Mouse (Mus musculus) forebrain, embryonic 13.5 days (tissue): ENCODE measurements around the gene Fbxo22. TPM values are rescaled to one million over a fixed set of nuclear protein-coding genes. Genes with fewer than 3 reads are reported as not detected.

ENCODE experiments used
- ATAC-seq: fragments of 200-750 bp; cut with Nextera tagmentation; 2 replicates; pipeline ENCODE4 v1.8.0; 2017
- H3K27ac ChIP-seq: fragments of 300-500 bp; sonication (generic); 2 replicates; pipeline ENCODE4 v1.5.1; 2015; ENCODE audit warnings: inconsistent platforms, mild to moderate bottlenecking, moderate library complexity
- H3K27me3 ChIP-seq: fragments of 300-500 bp; sonication (generic); 2 replicates; pipeline ENCODE4 v1.6.1; 2015; ENCODE audit warnings: mild to moderate bottlenecking, inconsistent platforms
- H3K36me3 ChIP-seq: fragments of 300-500 bp; sonication (generic); 2 replicates; pipeline ENCODE4 v1.6.1; 2015; ENCODE audit warnings: mild to moderate bottlenecking, inconsistent platforms; ENCODE audit not compliant: poor library complexity, severe bottlenecking
- H3K4me1 ChIP-seq: fragments of 300-500 bp; sonication (generic); 2 replicates; pipeline ENCODE4 v1.6.1; 2015; ENCODE audit warnings: inconsistent platforms
- H3K4me2 ChIP-seq: fragments of 300-500 bp; sonication (generic); 2 replicates; pipeline ENCODE4 v1.6.1; 2015; ENCODE audit warnings: inconsistent platforms, mild to moderate bottlenecking, moderate library complexity
- H3K4me3 ChIP-seq: fragments of 300-500 bp; sonication (generic); 2 replicates; pipeline ENCODE4 v1.5.1; 2015; ENCODE audit warnings: mild to moderate bottlenecking, inconsistent platforms
- H3K9ac ChIP-seq: fragments of 300-500 bp; sonication (generic); 2 replicates; pipeline ENCODE4 v1.6.1; 2015; ENCODE audit warnings: mild to moderate bottlenecking, inconsistent platforms
- H3K9me3 ChIP-seq: fragments of 300-500 bp; sonication (generic); replicated peaks from 2 replicates; pipeline ENCODE4 v1.6.1; 2016; ENCODE audit warnings: inconsistent platforms
- WGBS: fragments of 180-500 bp; shearing (Covaris S2); methylation state at CpG from one replicate; pipeline ENCODE4 v1.1.7; 2015; 5-methylcytosine and 5-hydroxymethylcytosine counted together
- polyA plus RNA-seq: library from polyadenylated mRNA; unstranded; fragments of >200 nt; fragmentation: Nextera tagmentation; extraction: Ambion mirVana; gene quantifications from 2 replicates; pipeline ENCODE4 v1.2.1, GENCODE M21; 2015

The Fbxo22 gene
- 86.9 and 90.2 TPM in 2 replicates for polyA plus RNA-seq

GRCm38 (mm10) chr9:55208790-55209481, at the start of gene Fbxo22:
TSS of gene Fbxo22 (plus strand) at chr9:55208925.
- no peaks in the 10 kb centered on the region for H3K9me3 ChIP-seq
- H3K4me1 ChIP-seq = peaks cover 28% of the 10 kb centered on the region
- H3K4me2 ChIP-seq = peak within 1 kb of the TSS; percentile 86
- peak within 1 kb of the TSS; percentile 82 for H3K4me3 ChIP-seq
- peak; percentile 100 for ATAC-seq
- WGBS = under 1% methylated on average over 65 of the region's 65 CpGs
- peak within 1 kb of the TSS; percentile 91 for H3K9ac ChIP-seq
- H3K27me3 ChIP-seq = no peaks in the 10 kb centered on the region
- H3K27ac ChIP-seq = peak within 1 kb of the TSS; percentile 85
- H3K36me3 ChIP-seq = peaks cover 16% of the 10 kb centered on the region

GRCm38 (mm10) chr9:55170655-55171412, 37.9 kb upstream of the Fbxo22 start:
- Histone ChIP-seq H3K4me3 (no peak overlapping the region), H3K27ac (no peak overlapping the region), H3K9me3 (no peaks in the 10 kb centered on the region), H3K4me1 (no peaks in the 10 kb centered on the region), H3K36me3 (no peaks in the 10 kb centered on the region; the same call in 1 of the 2 replicates), H3K27me3 (no peaks in the 10 kb centered on the region), H3K9ac (no peak overlapping the region), H3K4me2 (no peak overlapping the region)
- 85% methylated on average over 7 of the region's 7 CpGs for WGBS
- no peak for ATAC-seq

- 91% methylated on average over 1 of the region's 1 CpGs for WGBS
- Histone ChIP-seq H3K36me3 (peaks cover 4% of the 10 kb centered on the region), H3K4me1 (no peaks in the 10 kb centered on the region), H3K9ac (no peak overlapping the region), H3K27ac (no peak overlapping the region), H3K9me3 (no peaks in the 10 kb centered on the region), H3K4me2 (no peak overlapping the region), H3K4me3 (no peak overlapping the region), H3K27me3 (no peaks in the 10 kb centered on the region)
- no peak for ATAC-seq
Measured at GRCm38 (mm10) chr9:55172195-55172685, 36.5 kb upstream of the Fbxo22 start.

GRCm38 (mm10) chr9:55174235-55174634, 34.5 kb upstream of the Fbxo22 start:
- Histone ChIP-seq H3K9me3 (no peaks in the 10 kb centered on the region), H3K4me1 (no peaks in the 10 kb centered on the region), H3K9ac (no peak overlapping the region), H3K27ac (no peak overlapping the region), H3K4me3 (no peak overlapping the region), H3K36me3 (peaks cover 4% of the 10 kb centered on the region), H3K27me3 (no peaks in the 10 kb centered on the region), H3K4me2 (no peak overlapping the region)
- WGBS = 44% methylated on average over 2 of the region's 2 CpGs
- ATAC-seq = no peak

GRCm38 (mm10) chr9:55195876-55196275, 12.8 kb upstream of the Fbxo22 start:
- H3K9me3 ChIP-seq = no peaks in the 10 kb centered on the region
- no peaks in the 10 kb centered on the region for H3K4me1 ChIP-seq
- no peak overlapping the region for H3K4me3 ChIP-seq
- H3K9ac ChIP-seq = no peak overlapping the region
- no peak for ATAC-seq
- H3K4me2 ChIP-seq = no peak overlapping the region
- H3K27me3 ChIP-seq = no peaks in the 10 kb centered on the region
- whole genome bisulfite sequencing = 88% methylated on average over 3 of the region's 3 CpGs
- H3K27ac ChIP-seq = no peak overlapping the region
- peaks cover 22% of the 10 kb centered on the region for H3K36me3 ChIP-seq

- Histone ChIP-seq H3K27ac (no peak overlapping the region), H3K9ac (no peak overlapping the region), H3K36me3 (peaks cover 16% of the 10 kb centered on the region), H3K27me3 (no peaks in the 10 kb centered on the region), H3K4me1 (no peaks in the 10 kb centered on the region), H3K4me3 (no peak overlapping the region), H3K9me3 (no peaks in the 10 kb centered on the region), H3K4me2 (no peak overlapping the region)
- no peak for ATAC-seq
- 100% methylated on average over 1 of the region's 1 CpGs for WGBS
Measured at GRCm38 (mm10) chr9:55198260-55198659, 10.5 kb upstream of the Fbxo22 start.

- Histone ChIP-seq H3K9ac (no peak overlapping the region), H3K9me3 (no peaks in the 10 kb centered on the region), H3K4me2 (no peak overlapping the region), H3K4me1 (no peaks in the 10 kb centered on the region), H3K4me3 (no peak overlapping the region), H3K27ac (no peak overlapping the region), H3K36me3 (peaks cover 16% of the 10 kb centered on the region), H3K27me3 (no peaks in the 10 kb centered on the region)
- ATAC-seq = no peak
- 65% methylated on average over 2 of the region's 2 CpGs for WGBS
Measured at GRCm38 (mm10) chr9:55199348-55199747, 9.4 kb upstream of the Fbxo22 start.

GRCm38 (mm10) chr9:55208458-55208789, 301 bp upstream of the Fbxo22 start:
- ATAC-seq = peak; percentile 48
- Histone ChIP-seq H3K9ac (peak overlapping the region; percentile 91), H3K4me3 (peak overlapping the region; percentile 82), H3K36me3 (peaks cover 12% of the 10 kb centered on the region), H3K9me3 (no peaks in the 10 kb centered on the region), H3K4me1 (peaks cover 28% of the 10 kb centered on the region), H3K4me2 (peak overlapping the region; percentile 86), H3K27me3 (no peaks in the 10 kb centered on the region), H3K27ac (peak overlapping the region; percentile 85)
- WGBS = 0% methylated on average over 2 of the region's 2 CpGs

- H3K4me1 ChIP-seq = peaks cover 28% of the 10 kb centered on the region
- H3K36me3 ChIP-seq = peaks cover 37% of the 10 kb centered on the region
- 89% methylated on average over 4 of the region's 4 CpGs for WGBS
- no peak overlapping the region for H3K9ac ChIP-seq
- no peaks in the 10 kb centered on the region for H3K27me3 ChIP-seq
- no peak overlapping the region for H3K4me3 ChIP-seq
- H3K4me2 ChIP-seq = no peak overlapping the region
- no peak overlapping the region for H3K27ac ChIP-seq
- H3K9me3 ChIP-seq = no peaks in the 10 kb centered on the region
- ATAC-seq = no peak
Measured at GRCm38 (mm10) chr9:55211611-55212010, 2.9 kb downstream of the Fbxo22 start.

- Histone ChIP-seq H3K4me1 (peaks cover 22% of the 10 kb centered on the region), H3K4me3 (no peak overlapping the region), H3K36me3 (peaks cover 55% of the 10 kb centered on the region), H3K27ac (no peak overlapping the region), H3K27me3 (no peaks in the 10 kb centered on the region), H3K9me3 (no peaks in the 10 kb centered on the region), H3K9ac (no peak overlapping the region), H3K4me2 (no peak overlapping the region)
- 92% methylated on average over 1 of the region's 1 CpGs for WGBS
- no peak for ATAC-seq
Measured at GRCm38 (mm10) chr9:55213396-55213795, 4.7 kb downstream of the Fbxo22 start.

GRCm38 (mm10) chr9:55215056-55215455, 6.3 kb downstream of the Fbxo22 start:
- 84% methylated on average over 3 of the region's 3 CpGs for WGBS
- peaks cover 70% of the 10 kb centered on the region for H3K36me3 ChIP-seq
- ATAC-seq = no peak

GRCm38 (mm10) chr9:55215648-55216047, 6.9 kb downstream of the Fbxo22 start:
- no peak for ATAC-seq
- H3K36me3 ChIP-seq = peaks cover 76% of the 10 kb centered on the region

More at GRCm38 (mm10) chr9:55215056-55215455, 6.3 kb downstream of the Fbxo22 start:
- Histone ChIP-seq H3K4me3 (no peak overlapping the region), H3K27ac (no peak overlapping the region), H3K9me3 (no peaks in the 10 kb centered on the region), H3K27me3 (no peaks in the 10 kb centered on the region), H3K9ac (no peak overlapping the region), H3K4me2 (no peak overlapping the region), H3K4me1 (peaks cover 13% of the 10 kb centered on the region)

More at GRCm38 (mm10) chr9:55215648-55216047, 6.9 kb downstream of the Fbxo22 start:
- Histone ChIP-seq H3K4me1 (peaks cover 7% of the 10 kb centered on the region), H3K4me3 (no peak overlapping the region), H3K27me3 (no peaks in the 10 kb centered on the region), H3K9ac (no peak overlapping the region), H3K27ac (no peak overlapping the region), H3K9me3 (no peaks in the 10 kb centered on the region), H3K4me2 (no peak overlapping the region)
- 78% methylated on average over 3 of the region's 3 CpGs for WGBS
